Mouse (Mus musculus) T-cell, adult 66 days (primary cell): ENCODE results near the gene Tsga13. TPM values are rescaled to one million over a fixed set of nuclear protein-coding genes. Genes with fewer than 3 reads are reported as not detected.

Experiments used
- total RNA-seq, 2 experiments: library from RNA; stranded (reverse); gene quantifications; 3 replicates in 1 of 2; 4 replicates in 1 of 2; pipeline ENCODE4 v1.2.4; 2023

The Tsga13 gene
- not detected for total RNA-seq

DNA sequence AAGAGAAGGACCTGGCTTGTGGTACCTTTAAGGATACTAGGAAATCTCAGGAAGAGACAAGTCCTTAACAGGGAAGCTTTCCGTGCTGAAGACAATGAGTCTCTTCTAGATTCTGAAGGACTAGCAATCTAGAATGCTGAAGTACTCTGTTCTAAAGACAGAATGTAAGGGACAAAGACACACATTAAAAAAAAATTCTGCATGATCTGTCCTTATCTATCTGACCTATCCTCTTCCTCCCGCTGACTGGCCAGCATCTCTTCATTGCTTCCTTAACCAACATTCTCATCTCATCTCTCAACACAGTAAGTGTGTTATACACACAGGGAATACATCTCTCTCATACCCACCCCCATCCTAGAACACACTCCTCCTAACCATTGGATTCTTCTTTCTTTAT is at the start of gene Tsga13:
TSS of gene Tsga13 (minus strand) at position 101 of the 400 bp plus-strand sequence.

GRCm38 (mm10) chr6:30958736-30959540 is 43.6 kb upstream of the Tsga13 start, which contains the start of gene Klf14:
TSS of gene Klf14 (minus strand) at chr6:30959078.

GRCm38 (mm10) chr6:30896195-30896985 is 19.0 kb downstream of the Tsga13 start, which contains the start of gene Copg2:
TSS of gene Copg2 (minus strand) at chr6:30896794.

Other genes with a start within 250 kb of the Tsga13 start
- gene Cep41, start 221.8 kb downstream of the Tsga13 start, total RNA-seq = 10 to 100 TPM in 1 of 2 experiments, 1 to 10 TPM in 1; 10.0 to 10.2 TPM
- gene Mest, start 192.0 kb downstream of the Tsga13 start, total RNA-seq = 1 to 10 TPM in 1 of 2 experiments, under 1 TPM in 1; 0.99 to 1.9 TPM
- 10 to 100 TPM; 24.2 to 30.8 TPM for gene Copg2, start 18.8 kb downstream of the Tsga13 start, total RNA-seq
- not detected for gene Klf14, start 43.5 kb upstream of the Tsga13 start, total RNA-seq